Mouse (Mus musculus): ENCODE measurements around the gene Rnase9.
A peak's percentile ranks its signal among the peaks of the same experiment; 100 is the strongest.
"Not testable (repeated sequence)": the region's sequence is repeated elsewhere in the genome, so short reads cannot be mapped to it uniquely, and the experiment has no call there.

Rnase9 gene

DNA sequence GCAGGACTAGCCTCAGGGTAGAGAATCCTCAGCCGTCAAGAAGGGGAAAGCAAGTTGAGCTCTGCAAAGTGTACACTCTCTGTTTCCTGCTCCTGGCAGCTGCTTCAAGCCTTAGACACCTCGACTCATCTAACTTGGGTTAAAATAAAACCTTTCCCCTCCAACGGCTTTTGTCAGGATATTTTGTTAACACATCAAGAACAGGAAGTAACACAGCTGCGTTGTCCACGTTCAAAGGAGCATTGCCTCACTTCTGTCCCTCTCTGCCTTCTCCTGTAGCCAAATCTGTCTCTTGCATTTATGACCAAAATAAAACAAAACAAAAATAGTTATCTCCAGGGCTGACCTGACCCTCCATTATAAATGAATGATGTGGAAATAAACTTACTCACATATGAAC, 6.2 kb upstream of the Rnase9 start:
- DNase-seq: no peak

GRCm38 (mm10) chr14:51036214-51036613, 5.5 kb downstream of the Rnase9 start:
- no peak for DNase-seq

- no peak for DNase-seq
Measured at GRCm38 (mm10) chr14:51035206-51035605, 6.5 kb downstream of the Rnase9 start.

- no peak for DNase-seq
Measured at GRCm38 (mm10) chr14:51027387-51028155, 14.1 kb downstream of the Rnase9 start.

GRCm38 (mm10) chr14:51026391-51027133, 15.1 kb downstream of the Rnase9 start:
- DNase-seq: peak; percentile 79 to 81

GRCm38 (mm10) chr14:51024820-51025219, 16.8 kb downstream of the Rnase9 start:
- DNase-seq: no peak

GRCm38 (mm10) chr14:51023457-51023856, 18.2 kb downstream of the Rnase9 start:
- DNase-seq: no peak

- DNase-seq: peak; percentile 55 to 59
Measured at GRCm38 (mm10) chr14:51017256-51017655, 24.4 kb downstream of the Rnase9 start.

GRCm38 (mm10) chr14:51015780-51016179, 25.9 kb downstream of the Rnase9 start:
- no peak for DNase-seq

GRCm38 (mm10) chr14:51014724-51015123, 26.9 kb downstream of the Rnase9 start:
- not testable (repeated sequence) for DNase-seq

- DNase-seq: no peak
Measured at GRCm38 (mm10) chr14:51009572-51009971, 32.1 kb downstream of the Rnase9 start.

DNA sequence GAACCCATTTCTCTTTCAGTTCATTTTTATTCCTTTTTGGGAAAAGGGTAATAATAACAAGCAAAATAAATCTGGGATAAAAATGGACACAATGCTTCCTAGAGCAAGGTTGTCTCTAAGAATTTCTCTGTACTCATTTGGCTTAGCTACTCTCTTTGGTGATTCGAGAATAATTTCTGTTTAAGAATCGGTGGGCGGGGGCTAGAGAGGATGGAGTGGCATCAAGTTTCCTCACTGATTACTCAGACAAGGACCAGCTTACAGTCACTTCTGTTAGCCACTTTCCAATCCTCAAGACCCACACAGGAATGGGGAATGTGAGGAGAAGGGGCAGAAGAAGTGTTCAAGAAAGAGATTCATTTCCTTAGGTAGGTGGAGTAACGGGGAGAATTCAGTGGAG, 32.9 kb downstream of the Rnase9 start:
- no peak for DNase-seq

- peak; percentile 41 to 65 for DNase-seq
Measured at GRCm38 (mm10) chr14:51007914-51008713, 33.6 kb downstream of the Rnase9 start.

DNA sequence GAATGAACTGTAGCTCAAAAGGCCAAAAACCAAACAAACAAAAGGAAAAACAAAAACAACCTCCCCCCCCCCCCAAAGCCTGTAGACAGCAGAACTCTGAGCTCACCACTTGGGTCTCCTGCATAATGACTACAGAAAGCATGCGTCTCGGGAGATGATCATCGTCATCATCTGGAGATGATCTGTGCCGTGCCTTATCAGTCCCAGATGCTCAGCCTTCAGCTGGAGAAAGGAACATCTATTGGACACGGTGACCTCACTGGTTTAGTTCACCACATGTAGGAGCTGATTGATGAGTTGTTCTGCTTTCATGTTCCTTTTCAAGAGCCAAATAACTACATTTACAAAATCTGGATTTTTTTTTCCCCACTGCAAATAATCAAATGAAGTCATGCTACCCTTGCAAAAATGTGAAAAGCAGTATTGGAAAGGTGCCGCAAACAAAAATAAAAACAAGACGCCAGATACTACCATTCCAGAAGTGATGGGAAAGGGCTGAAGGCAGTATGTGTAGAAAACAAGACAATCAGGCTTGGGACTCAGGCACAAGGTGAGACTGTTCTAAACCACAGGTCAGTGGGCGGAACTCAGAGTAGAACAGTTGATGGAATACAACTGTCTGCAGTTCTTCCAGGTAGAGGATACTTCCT, 34.4 kb downstream of the Rnase9 start, which contains the start of gene Rnase10:
Gene Rnase10, plus strand, starts transcription at position 600 of the 650 bp plus-strand sequence.
- DNase-seq: no peak

DNA sequence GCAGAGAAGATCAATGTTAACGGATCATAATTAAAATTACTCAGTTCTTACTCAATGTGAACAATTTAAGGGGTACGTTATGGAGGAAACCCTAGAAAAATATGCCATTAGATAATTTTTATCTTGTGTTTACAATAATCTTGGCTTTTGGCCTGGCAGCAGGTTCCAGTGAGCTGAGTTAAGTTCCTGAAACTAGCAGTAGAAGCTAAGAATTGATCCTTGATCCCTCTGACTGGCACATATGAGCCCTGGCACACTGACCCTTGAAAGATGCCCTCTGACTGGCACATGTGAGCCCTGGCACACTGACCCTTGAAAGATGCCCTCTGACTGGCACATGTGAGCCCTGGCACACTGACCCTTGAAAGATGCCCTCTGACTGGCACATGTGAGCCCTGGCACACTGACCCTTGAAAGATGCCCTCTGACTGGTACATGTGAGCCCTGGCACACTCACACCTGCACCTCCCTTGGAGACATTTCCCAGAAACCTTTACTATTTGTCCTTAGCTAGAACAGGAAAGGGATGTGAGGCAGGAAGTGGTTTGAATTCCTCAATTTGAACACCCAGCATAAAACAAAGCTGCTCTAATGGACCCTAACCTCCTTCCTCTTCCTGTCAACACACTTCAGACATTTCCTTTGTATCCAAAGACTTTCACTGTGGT, 43.5 kb downstream of the Rnase9 start:
- DNase-seq: peak; percentile 48 to 64

GRCm38 (mm10) chr14:50997088-50997487, 44.6 kb downstream of the Rnase9 start:
- no peak for DNase-seq

DNA sequence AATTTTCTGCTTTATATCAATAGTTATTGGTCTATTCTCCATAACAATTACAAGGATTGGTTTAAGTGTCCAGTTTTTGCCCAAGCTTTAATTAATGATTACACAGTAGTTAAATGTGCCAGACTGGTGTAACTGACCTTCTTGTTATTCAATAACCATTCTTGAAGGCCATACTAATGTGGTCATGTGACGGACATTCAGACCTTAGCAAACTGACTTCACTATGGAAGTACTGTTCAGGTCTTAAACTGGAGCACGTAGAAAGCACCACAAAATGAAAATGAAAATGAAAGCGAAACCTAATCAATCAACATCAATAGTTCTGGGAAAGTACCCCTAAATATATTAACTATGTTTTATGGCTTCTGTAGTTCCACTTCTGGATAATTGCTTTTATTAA, 50.6 kb downstream of the Rnase9 start:
- DNase-seq: peak in 1 of 2 experiments; percentile 79

Data from kidney, postnatal 36 days (tissue).